Mouse (Mus musculus): ENCODE results near the gene Rpl27. TPM values are rescaled to one million over a fixed set of nuclear protein-coding genes. Genes with fewer than 3 reads are reported as not detected.
"Not testable (repeated sequence)": the region's sequence is repeated elsewhere in the genome, so short reads cannot be mapped to it uniquely, and the experiment has no call there.

Rpl27 gene
- polyA plus RNA-seq, 1 experiment from 2014 or later = 251 TPM

GRCm38 (mm10) chr11:101468731-101469130 is 26.6 kb downstream of the Rpl27 start:
- Histone ChIP-seq H3K4me1 (ENCODE audit: insufficient read depth, low read depth, low read length) (peaks cover 6% of the 10 kb centered on the region; the same call in 1 of the 2 replicates), H3K9ac (replicated peaks; ENCODE audit: low read depth) (peak overlapping the region; percentile 32; the same call in 1 of the 2 replicates), H3K27me3 (replicated peaks; ENCODE audit: insufficient read depth, low read length) (no peaks in the 10 kb centered on the region), H3K9me3 (ENCODE audit: low read length) (no peaks in the 10 kb centered on the region), H3K4me3 (ENCODE audit: low read depth, low read length) (peak overlapping the region; percentile 77), H3K36me3 (ENCODE audit: insufficient read depth, low read length) (no peaks in the 10 kb centered on the region), H3K27ac (ENCODE audit: low read length) (no peak overlapping the region), H3K4me2 (replicated peaks; ENCODE audit: low read depth, low read length) (peak overlapping the region; percentile 98)
- 5% methylated on average over 13 of the region's 13 CpGs for WGBS
- ATAC-seq = no peak
- TF ChIP-seq EP300 (IDR thresholded peaks at IDR 0.05) (no peak), CTCF (IDR thresholded peaks at IDR 0.05) (no peak)
- DNase-seq (ENCODE audit: low spot score) = no peak

DNA sequence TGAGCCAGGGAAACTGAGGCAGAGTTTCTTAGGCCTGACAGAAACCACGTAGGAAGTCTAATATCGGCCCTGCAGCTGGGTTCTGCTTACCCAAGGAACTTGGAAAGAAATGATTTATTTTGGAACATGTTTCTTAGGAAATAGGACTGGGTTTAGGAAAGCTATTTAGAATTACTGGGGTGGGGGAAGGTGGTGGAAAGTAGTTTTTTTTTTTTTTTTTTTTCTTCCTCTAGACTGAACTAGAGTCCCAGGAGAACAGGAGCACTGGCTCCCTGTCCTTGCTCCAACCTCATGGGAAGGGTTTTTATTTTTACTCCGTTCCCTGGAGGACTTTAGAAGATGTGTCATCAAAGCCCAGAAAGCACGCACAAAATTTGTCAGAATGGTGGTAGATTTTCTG is 27.1 kb downstream of the Rpl27 start:
- no peaks in the 10 kb centered on the region for H3K36me3 ChIP-seq (ENCODE audit: insufficient read depth, low read length)
- H3K4me1 ChIP-seq (ENCODE audit: insufficient read depth, low read depth, low read length) = peaks cover 1% of the 10 kb centered on the region; the same call in 1 of the 2 replicates
- no peak overlapping the region for H3K9ac ChIP-seq (replicated peaks; ENCODE audit: low read depth)
- H3K27ac ChIP-seq (ENCODE audit: low read length) = no peak overlapping the region
- H3K9me3 ChIP-seq (ENCODE audit: low read length) = no peaks in the 10 kb centered on the region
- DNase-seq (ENCODE audit: low spot score) = no peak
- H3K4me2 ChIP-seq (replicated peaks; ENCODE audit: low read depth, low read length) = peak overlapping the region; percentile 98; the same call in 1 of the 2 replicates
- H3K4me3 ChIP-seq (ENCODE audit: low read depth, low read length) = 0 out of 2 replicates have a peak overlapping the region, but pooled peaks have one; percentile 77
- WGBS = 59% methylated on average over 4 of the region's 4 CpGs
- ATAC-seq = no peak
- TF ChIP-seq CTCF (IDR thresholded peaks at IDR 0.05) (no peak), EP300 (IDR thresholded peaks at IDR 0.05) (no peak)
- H3K27me3 ChIP-seq (replicated peaks; ENCODE audit: insufficient read depth, low read length) = no peaks in the 10 kb centered on the region

GRCm38 (mm10) chr11:101470206-101470605 is 28.1 kb downstream of the Rpl27 start:
- Histone ChIP-seq H3K9ac (replicated peaks; ENCODE audit: low read depth) (no peak overlapping the region), H3K27me3 (replicated peaks; ENCODE audit: insufficient read depth, low read length) (no peaks in the 10 kb centered on the region), H3K4me1 (ENCODE audit: insufficient read depth, low read depth, low read length) (no peaks in the 10 kb centered on the region; the same call in 1 of the 2 replicates), H3K4me2 (replicated peaks; ENCODE audit: low read depth, low read length) (no peak overlapping the region), H3K9me3 (ENCODE audit: low read length) (no peaks in the 10 kb centered on the region), H3K36me3 (ENCODE audit: insufficient read depth, low read length) (no peaks in the 10 kb centered on the region), H3K4me3 (ENCODE audit: low read depth, low read length) (no peak overlapping the region), H3K27ac (ENCODE audit: low read length) (no peak overlapping the region)
- TF ChIP-seq CTCF (IDR thresholded peaks at IDR 0.05) (no peak), EP300 (IDR thresholded peaks at IDR 0.05) (no peak)
- WGBS = 49% methylated on average over 7 of the region's 7 CpGs
- no peak for DNase-seq (ENCODE audit: low spot score)
- ATAC-seq = no peak

- H3K36me3 ChIP-seq (ENCODE audit: insufficient read depth, low read length) = no peaks in the 10 kb centered on the region
- no peak overlapping the region for H3K27ac ChIP-seq (ENCODE audit: low read length)
- WGBS = 29% methylated on average over 3 of the region's 3 CpGs
- H3K9me3 ChIP-seq (ENCODE audit: low read length) = no peaks in the 10 kb centered on the region
- ATAC-seq = no peak
- H3K4me2 ChIP-seq (replicated peaks; ENCODE audit: low read depth, low read length) = no peak overlapping the region
- no peaks in the 10 kb centered on the region for H3K27me3 ChIP-seq (replicated peaks; ENCODE audit: insufficient read depth, low read length)
- no peak overlapping the region for H3K9ac ChIP-seq (replicated peaks; ENCODE audit: low read depth)
- no peak for DNase-seq (ENCODE audit: low spot score)
- no peak overlapping the region for H3K4me3 ChIP-seq (ENCODE audit: low read depth, low read length)
- no peaks in the 10 kb centered on the region; the same call in 1 of the 2 replicates for H3K4me1 ChIP-seq (ENCODE audit: insufficient read depth, low read depth, low read length)
- no peak for TF ChIP-seq CTCF (IDR thresholded peaks at IDR 0.05)
- no peak for TF ChIP-seq EP300 (IDR thresholded peaks at IDR 0.05)
Observed at GRCm38 (mm10) chr11:101471926-101472325, 29.8 kb downstream of the Rpl27 start.

GRCm38 (mm10) chr11:101472336-101472735 is 30.2 kb downstream of the Rpl27 start:
- WGBS = 51% methylated on average over 7 of the region's 7 CpGs
- no peaks in the 10 kb centered on the region for H3K27me3 ChIP-seq (replicated peaks; ENCODE audit: insufficient read depth, low read length)
- H3K4me2 ChIP-seq (replicated peaks; ENCODE audit: low read depth, low read length) = no peak overlapping the region
- no peak overlapping the region for H3K9ac ChIP-seq (replicated peaks; ENCODE audit: low read depth)
- ATAC-seq (no peak), DNase-seq (ENCODE audit: low spot score) (no peak)
- no peak overlapping the region for H3K27ac ChIP-seq (ENCODE audit: low read length)
- H3K4me1 ChIP-seq (ENCODE audit: insufficient read depth, low read depth, low read length) = no peaks in the 10 kb centered on the region; the same call in 1 of the 2 replicates
- TF ChIP-seq CTCF (IDR thresholded peaks at IDR 0.05) = no peak
- TF ChIP-seq EP300 (IDR thresholded peaks at IDR 0.05) = no peak
- no peaks in the 10 kb centered on the region for H3K9me3 ChIP-seq (ENCODE audit: low read length)
- no peaks in the 10 kb centered on the region for H3K36me3 ChIP-seq (ENCODE audit: insufficient read depth, low read length)
- H3K4me3 ChIP-seq (ENCODE audit: low read depth, low read length) = no peak overlapping the region

- H3K36me3 ChIP-seq (ENCODE audit: insufficient read depth, low read length); DNase-seq (ENCODE audit: low spot score); H3K4me1 ChIP-seq (ENCODE audit: insufficient read depth, low read depth, low read length); H3K9ac ChIP-seq (replicated peaks; ENCODE audit: low read depth); H3K4me2 ChIP-seq (replicated peaks; ENCODE audit: low read depth, low read length); H3K27ac ChIP-seq (ENCODE audit: low read length); H3K4me3 ChIP-seq (ENCODE audit: low read depth, low read length); ATAC-seq; H3K27me3 ChIP-seq (replicated peaks; ENCODE audit: insufficient read depth, low read length); H3K9me3 ChIP-seq (ENCODE audit: low read length): not testable (repeated sequence)
- 59% methylated on average over 1 of the region's 1 CpGs for WGBS
Observed at GRCm38 (mm10) chr11:101473686-101474085, 31.6 kb downstream of the Rpl27 start.

- Histone ChIP-seq H3K9ac (replicated peaks; ENCODE audit: low read depth) (no peak overlapping the region), H3K4me3 (ENCODE audit: low read depth, low read length) (no peak overlapping the region), H3K36me3 (ENCODE audit: insufficient read depth, low read length) (no peaks in the 10 kb centered on the region), H3K27me3 (replicated peaks; ENCODE audit: insufficient read depth, low read length) (no peaks in the 10 kb centered on the region), H3K9me3 (ENCODE audit: low read length) (no peaks in the 10 kb centered on the region), H3K4me2 (replicated peaks; ENCODE audit: low read depth, low read length) (no peak overlapping the region), H3K27ac (ENCODE audit: low read length) (no peak overlapping the region), H3K4me1 (ENCODE audit: insufficient read depth, low read depth, low read length) (no peaks in the 10 kb centered on the region)
- DNase-seq (ENCODE audit: low spot score) (no peak), ATAC-seq (no peak)
- WGBS = 46% methylated on average over 5 of the region's 5 CpGs
- TF ChIP-seq CTCF (IDR thresholded peaks at IDR 0.05) (no peak), EP300 (IDR thresholded peaks at IDR 0.05) (no peak)
Observed at GRCm38 (mm10) chr11:101474298-101474697, 32.2 kb downstream of the Rpl27 start.

GRCm38 (mm10) chr11:101476361-101476760 is 34.3 kb downstream of the Rpl27 start:
- H3K36me3 ChIP-seq (ENCODE audit: insufficient read depth, low read length); DNase-seq (ENCODE audit: low spot score); H3K4me2 ChIP-seq (replicated peaks; ENCODE audit: low read depth, low read length); ATAC-seq; H3K9ac ChIP-seq (replicated peaks; ENCODE audit: low read depth); H3K9me3 ChIP-seq (ENCODE audit: low read length); H3K4me3 ChIP-seq (ENCODE audit: low read depth, low read length); H3K4me1 ChIP-seq (ENCODE audit: insufficient read depth, low read depth, low read length); H3K27ac ChIP-seq (ENCODE audit: low read length); H3K27me3 ChIP-seq (replicated peaks; ENCODE audit: insufficient read depth, low read length): not testable (repeated sequence)
- 87% methylated on average over 4 of the region's 4 CpGs for WGBS

Measured in lung, postnatal 0 days (tissue).